Mouse (Mus musculus): Measurements from ENCODE around the gene Lypd6b. TPM values are rescaled to one million over a fixed set of nuclear protein-coding genes. Genes with fewer than 3 reads are reported as not detected.

The Lypd6b gene
- polyA plus RNA-seq, 1 experiment from 2014 or later, result 3.1 TPM

GRCm38 (mm10) chr2:49775187-49775586 is 12.3 kb upstream of the Lypd6b start:
- Histone ChIP-seq H3K9ac (no peak overlapping the region), H3K9me3 (no peaks in the 10 kb centered on the region), H3K4me2 (replicated peaks) (no peak overlapping the region), H3K36me3 (peaks cover 10% of the 10 kb centered on the region; the same call in 1 of the 2 replicates), H3K4me1 (0 out of 2 replicates have a peak, but pooled peaks cover 3% of the 10 kb centered on the region), H3K27me3 (replicated peaks) (no peaks in the 10 kb centered on the region), H3K4me3 (no peak overlapping the region), H3K27ac (no peak overlapping the region)
- ATAC-seq (ENCODE audit: low FRiP score, low read depth), result no peak
- 90% methylated on average over 4 of the region's 4 CpGs for WGBS

GRCm38 (mm10) chr2:49775735-49776134 is 11.8 kb upstream of the Lypd6b start:
- no peak overlapping the region for H3K27ac ChIP-seq
- H3K9ac ChIP-seq, result no peak overlapping the region
- no peaks in the 10 kb centered on the region for H3K27me3 ChIP-seq (replicated peaks)
- H3K4me2 ChIP-seq (replicated peaks), result no peak overlapping the region
- peaks cover 10% of the 10 kb centered on the region; the same call in 1 of the 2 replicates for H3K36me3 ChIP-seq
- no peak overlapping the region for H3K4me3 ChIP-seq
- 0 out of 2 replicates have a peak, but pooled peaks cover 3% of the 10 kb centered on the region for H3K4me1 ChIP-seq
- H3K9me3 ChIP-seq, result no peaks in the 10 kb centered on the region
- ATAC-seq (ENCODE audit: low FRiP score, low read depth), result no peak

DNA sequence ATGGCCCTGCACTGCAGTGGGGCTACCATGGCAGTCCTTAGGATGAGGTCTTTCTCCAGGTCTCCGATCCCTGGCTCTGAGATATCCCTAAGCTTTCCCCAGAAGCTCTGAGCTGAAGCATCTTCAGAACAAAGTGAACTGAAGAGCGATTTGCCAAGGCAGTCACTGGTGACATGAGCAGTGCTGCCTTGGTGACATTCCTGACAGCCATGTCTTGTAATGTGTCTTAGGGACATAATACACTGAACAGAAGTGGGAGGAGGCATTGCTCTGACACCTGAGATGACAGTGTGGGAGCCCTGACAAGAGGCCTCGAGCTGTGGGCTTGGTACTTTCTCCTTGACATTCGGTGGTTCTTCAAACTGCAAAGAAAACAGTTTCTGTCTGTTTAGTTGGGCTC is 11.1 kb upstream of the Lypd6b start:
- Histone ChIP-seq H3K27me3 (replicated peaks) (no peaks in the 10 kb centered on the region), H3K27ac (no peak overlapping the region), H3K36me3 (peaks cover 6% of the 10 kb centered on the region; the same call in 1 of the 2 replicates), H3K9me3 (no peaks in the 10 kb centered on the region), H3K4me2 (replicated peaks) (no peak overlapping the region), H3K9ac (no peak overlapping the region), H3K4me3 (no peak overlapping the region), H3K4me1 (0 out of 2 replicates have a peak, but pooled peaks cover 3% of the 10 kb centered on the region)
- WGBS, result 87% methylated on average over 4 of the region's 4 CpGs
- ATAC-seq (ENCODE audit: low FRiP score, low read depth), result no peak

- H3K9ac ChIP-seq, result peak overlapping the region; percentile 61
- H3K4me2 ChIP-seq (replicated peaks), result peak overlapping the region; percentile 100
- no peaks in the 10 kb centered on the region for H3K36me3 ChIP-seq
- peak overlapping the region; percentile 62 for H3K4me3 ChIP-seq
- H3K27me3 ChIP-seq (replicated peaks), result peaks cover 38% of the 10 kb centered on the region
- H3K9me3 ChIP-seq, result no peaks in the 10 kb centered on the region
- WGBS, result 1% methylated on average over 14 of the region's 14 CpGs
- peak; percentile 41 for ATAC-seq (ENCODE audit: low FRiP score, low read depth)
- H3K27ac ChIP-seq, result no peak overlapping the region
- H3K4me1 ChIP-seq, result peaks cover 10% of the 10 kb centered on the region
These were observed 547 bp downstream of the Lypd6b start for GRCm38 (mm10) chr2:49788051-49788418.

DNA sequence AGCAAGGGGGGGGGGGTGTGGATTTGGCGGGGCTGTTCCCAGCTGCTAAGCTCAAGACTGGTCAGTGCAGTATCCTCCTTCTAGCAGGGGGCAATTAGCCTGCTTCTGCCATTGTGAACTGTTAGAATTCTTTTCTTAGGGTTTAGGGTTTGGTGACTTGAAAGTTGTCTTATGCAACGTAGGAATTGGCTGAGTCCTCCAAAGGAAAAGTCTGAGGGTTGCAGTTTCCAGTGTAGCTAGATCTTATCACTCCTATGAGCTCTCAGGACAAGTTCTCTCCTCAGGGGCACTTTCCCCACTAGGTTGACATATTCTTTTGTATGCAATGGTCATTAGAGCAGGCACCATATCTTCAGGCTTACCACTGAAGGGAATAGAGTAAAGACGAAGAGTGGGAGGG is 1.2 kb downstream of the Lypd6b start:
- H3K9me3 ChIP-seq, result no peaks in the 10 kb centered on the region
- H3K4me3 ChIP-seq, result no peak overlapping the region
- no peaks in the 10 kb centered on the region for H3K36me3 ChIP-seq
- H3K4me2 ChIP-seq (replicated peaks), result peak overlapping the region; percentile 100; the same call in 1 of the 2 replicates
- WGBS, result 15% methylated on average over 3 of the region's 3 CpGs
- no peak for ATAC-seq (ENCODE audit: low FRiP score, low read depth)
- peaks cover 38% of the 10 kb centered on the region for H3K27me3 ChIP-seq (replicated peaks)
- H3K27ac ChIP-seq, result no peak overlapping the region
- no peak overlapping the region for H3K9ac ChIP-seq
- peaks cover 10% of the 10 kb centered on the region for H3K4me1 ChIP-seq

GRCm38 (mm10) chr2:49789078-49789477 is 1.6 kb downstream of the Lypd6b start:
- Histone ChIP-seq H3K27me3 (replicated peaks) (peaks cover 38% of the 10 kb centered on the region), H3K9ac (no peak overlapping the region), H3K27ac (no peak overlapping the region), H3K4me1 (peaks cover 10% of the 10 kb centered on the region), H3K9me3 (no peaks in the 10 kb centered on the region), H3K36me3 (no peaks in the 10 kb centered on the region), H3K4me2 (replicated peaks) (no peak overlapping the region), H3K4me3 (no peak overlapping the region)
- WGBS, result 77% methylated on average over 6 of the region's 6 CpGs
- ATAC-seq (ENCODE audit: low FRiP score, low read depth), result no peak

DNA sequence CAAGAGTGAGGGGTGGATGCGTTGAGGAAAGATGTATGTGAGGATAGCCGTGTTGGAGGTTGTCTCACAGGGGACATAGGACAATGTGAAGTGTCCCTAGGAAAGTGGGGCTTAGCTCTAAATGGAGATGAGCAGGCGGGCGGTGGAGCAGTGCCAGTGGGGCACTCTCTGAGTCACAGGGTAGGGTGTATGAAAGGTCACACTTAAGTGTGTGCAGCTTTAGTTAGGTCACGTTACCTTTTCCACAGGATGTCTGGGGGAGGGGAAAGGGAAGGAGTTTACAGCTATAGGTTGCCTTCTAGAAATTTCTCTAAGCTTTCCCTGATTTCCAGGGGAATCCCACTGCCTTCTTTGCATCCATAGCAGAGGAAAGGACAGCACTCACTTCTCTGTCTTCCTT is 2.0 kb downstream of the Lypd6b start:
- no peak overlapping the region for H3K4me2 ChIP-seq (replicated peaks)
- H3K36me3 ChIP-seq, result no peaks in the 10 kb centered on the region
- peaks cover 10% of the 10 kb centered on the region for H3K4me1 ChIP-seq
- 89% methylated on average over 5 of the region's 5 CpGs for WGBS
- H3K4me3 ChIP-seq, result no peak overlapping the region
- no peak for ATAC-seq (ENCODE audit: low FRiP score, low read depth)
- H3K9ac ChIP-seq, result no peak overlapping the region
- H3K9me3 ChIP-seq, result no peaks in the 10 kb centered on the region
- no peak overlapping the region for H3K27ac ChIP-seq
- peaks cover 38% of the 10 kb centered on the region for H3K27me3 ChIP-seq (replicated peaks)

DNA sequence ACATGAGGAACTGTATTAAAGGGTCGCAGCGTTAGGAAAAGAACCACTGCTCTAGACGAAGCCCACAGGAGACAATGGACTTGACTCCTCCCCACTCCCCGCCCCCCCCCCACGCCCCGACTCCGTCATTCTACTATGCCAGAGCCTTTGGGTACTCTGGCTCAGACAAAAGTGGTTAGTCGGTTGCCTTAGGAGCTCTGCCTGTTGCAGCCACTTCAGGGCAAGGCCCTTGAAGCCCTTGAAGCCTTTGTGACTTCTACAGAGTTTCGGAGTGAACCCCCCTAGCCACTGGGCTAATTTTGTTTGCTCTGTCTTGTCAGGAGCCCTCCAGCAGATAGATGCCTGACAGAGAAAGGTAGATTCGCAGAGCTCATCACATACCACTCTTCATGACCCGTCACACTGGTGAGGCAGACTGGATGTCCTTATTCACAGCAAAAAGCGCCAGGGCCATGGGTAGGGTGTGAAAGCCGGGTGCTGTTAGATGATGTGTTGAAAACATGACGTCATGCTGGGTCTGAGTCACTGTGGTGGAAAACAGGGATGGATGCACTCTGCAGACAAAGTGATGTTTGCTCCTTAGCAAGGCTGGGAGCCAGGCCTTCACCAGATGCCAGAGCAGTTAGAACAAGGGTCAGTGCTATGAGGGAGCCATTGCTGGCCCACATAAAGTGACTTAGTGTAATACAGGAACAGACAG is 10.1 kb downstream of the Lypd6b start:
- H3K27ac ChIP-seq, result no peak overlapping the region
- no peaks in the 10 kb centered on the region for H3K9me3 ChIP-seq
- no peak overlapping the region for H3K4me3 ChIP-seq
- WGBS, result 65% methylated on average over 14 of the region's 14 CpGs
- H3K36me3 ChIP-seq, result no peaks in the 10 kb centered on the region
- no peak for ATAC-seq (ENCODE audit: low FRiP score, low read depth)
- no peaks in the 10 kb centered on the region for H3K27me3 ChIP-seq (replicated peaks)
- H3K4me1 ChIP-seq, result no peaks in the 10 kb centered on the region
- H3K4me2 ChIP-seq (replicated peaks), result no peak overlapping the region
- no peak overlapping the region for H3K9ac ChIP-seq

DNA sequence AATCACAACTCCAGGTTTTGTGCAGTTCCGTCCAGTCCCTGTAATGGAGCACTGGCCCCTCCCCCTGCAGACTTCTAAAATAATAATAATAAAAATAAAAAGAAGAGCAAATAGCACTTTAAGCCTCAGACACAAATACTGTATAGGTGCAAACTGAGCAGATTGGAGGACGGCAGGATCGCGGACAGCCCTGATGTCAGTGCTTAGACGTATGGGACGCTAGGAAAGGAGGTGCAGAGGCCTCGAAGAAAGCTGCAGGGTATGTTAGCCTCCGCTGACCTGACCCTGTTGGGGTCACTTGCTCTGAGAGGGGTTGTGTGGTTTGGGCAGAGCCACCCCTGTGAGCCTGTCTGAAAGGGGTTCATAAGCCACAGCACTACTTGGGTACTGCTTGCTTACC is 17.0 kb downstream of the Lypd6b start:
- 0 out of 2 replicates have a peak, but pooled peaks cover 4% of the 10 kb centered on the region for H3K27me3 ChIP-seq (replicated peaks)
- H3K4me2 ChIP-seq (replicated peaks), result no peak overlapping the region
- ATAC-seq (ENCODE audit: low FRiP score, low read depth), result no peak
- 77% methylated on average over 8 of the region's 8 CpGs for WGBS
- no peaks in the 10 kb centered on the region for H3K4me1 ChIP-seq
- H3K36me3 ChIP-seq, result no peaks in the 10 kb centered on the region
- H3K4me3 ChIP-seq, result no peak overlapping the region
- H3K9ac ChIP-seq, result no peak overlapping the region
- no peaks in the 10 kb centered on the region for H3K9me3 ChIP-seq
- H3K27ac ChIP-seq, result no peak overlapping the region

GRCm38 (mm10) chr2:49805736-49806371 is 18.4 kb downstream of the Lypd6b start:
- WGBS, result 71% methylated on average over 11 of the region's 11 CpGs
- Histone ChIP-seq H3K9ac (no peak overlapping the region), H3K4me2 (replicated peaks) (no peak overlapping the region), H3K27me3 (replicated peaks) (0 out of 2 replicates have a peak, but pooled peaks cover 4% of the 10 kb centered on the region), H3K27ac (no peak overlapping the region), H3K4me1 (no peaks in the 10 kb centered on the region), H3K4me3 (no peak overlapping the region), H3K36me3 (no peaks in the 10 kb centered on the region), H3K9me3 (no peaks in the 10 kb centered on the region)
- no peak for ATAC-seq (ENCODE audit: low FRiP score, low read depth)

DNA sequence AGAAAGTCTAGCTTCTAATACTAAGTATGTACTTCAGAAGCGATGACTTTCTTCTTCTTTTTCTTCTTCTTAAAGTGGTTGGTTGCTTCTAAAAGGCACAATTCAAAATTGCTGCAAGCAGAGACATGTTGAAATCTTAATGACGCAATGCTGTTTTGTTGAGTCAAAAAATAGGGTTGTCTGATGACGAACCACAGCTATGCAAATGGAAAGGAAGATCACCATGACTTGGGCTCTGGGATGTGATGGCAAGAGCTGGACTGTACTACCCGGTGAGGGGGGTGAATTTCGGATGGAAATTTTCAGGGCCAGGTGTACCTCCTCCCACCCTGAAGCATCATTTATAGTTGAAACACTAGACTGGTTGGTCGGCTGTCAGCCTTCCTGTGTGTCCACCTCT is 22.0 kb downstream of the Lypd6b start:
- no peak overlapping the region for H3K4me3 ChIP-seq
- H3K4me1 ChIP-seq, result no peaks in the 10 kb centered on the region
- no peak for ATAC-seq (ENCODE audit: low FRiP score, low read depth)
- no peaks in the 10 kb centered on the region for H3K36me3 ChIP-seq
- H3K9ac ChIP-seq, result no peak overlapping the region
- H3K4me2 ChIP-seq (replicated peaks), result no peak overlapping the region
- WGBS, result 84% methylated on average over 6 of the region's 6 CpGs
- no peak overlapping the region for H3K27ac ChIP-seq
- no peaks in the 10 kb centered on the region for H3K9me3 ChIP-seq
- 0 out of 2 replicates have a peak, but pooled peaks cover 7% of the 10 kb centered on the region for H3K27me3 ChIP-seq (replicated peaks)

DNA sequence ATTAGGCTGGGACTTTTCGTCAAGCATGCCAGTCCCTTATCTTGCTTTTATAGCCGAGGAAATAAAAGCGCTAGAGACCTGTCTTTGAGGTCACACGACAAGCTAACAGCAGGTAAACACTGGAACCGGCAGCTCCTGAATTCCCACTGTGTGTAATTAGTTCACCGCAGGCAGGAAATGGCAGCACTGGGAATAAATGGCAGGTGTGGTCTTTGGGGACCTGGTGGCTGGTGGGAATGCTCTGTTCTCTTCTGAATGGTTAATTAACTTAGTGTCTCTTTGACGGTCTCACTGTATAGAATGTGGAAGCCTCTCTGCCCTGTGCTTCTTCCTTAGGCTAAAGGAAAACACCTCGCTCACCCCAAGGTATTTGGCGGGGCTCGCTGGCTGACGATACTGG is 23.9 kb downstream of the Lypd6b start:
- no peaks in the 10 kb centered on the region for H3K9me3 ChIP-seq
- H3K4me2 ChIP-seq (replicated peaks), result no peak overlapping the region
- WGBS, result 13% methylated on average over 11 of the region's 11 CpGs
- H3K27ac ChIP-seq, result no peak overlapping the region
- H3K36me3 ChIP-seq, result no peaks in the 10 kb centered on the region
- no peak overlapping the region for H3K4me3 ChIP-seq
- no peak overlapping the region for H3K9ac ChIP-seq
- no peaks in the 10 kb centered on the region for H3K4me1 ChIP-seq
- H3K27me3 ChIP-seq (replicated peaks), result 0 out of 2 replicates have a peak, but pooled peaks cover 7% of the 10 kb centered on the region
- ATAC-seq (ENCODE audit: low FRiP score, low read depth), result no peak

Measured in neural tube, embryonic 12.5 days (tissue).